Mouse (Mus musculus) erythroblast, adult 5-6 weeks (primary cell): ENCODE data around the gene Mapk3. TPM values are rescaled to one million over a fixed set of nuclear protein-coding genes. Genes with fewer than 3 reads are reported as not detected.
A peak's percentile ranks its signal among the peaks of the same experiment; 100 is the strongest.

Source experiments
- ATAC-seq: replicated peaks from 2 replicates; pipeline ENCODE4 v1.8.0; 2016; ENCODE audit warnings: moderate number of reproducible peaks, mild to moderate bottlenecking, moderate TSS enrichment, inconsistent platforms; ENCODE audit not compliant: poor library complexity, low FRiP score, severe bottlenecking
- total RNA-seq, 2 experiments: library from RNA; stranded (forward) in 1 of 2; stranded (reverse) in 1 of 2; fragments of 150-400 nt in 1 of 2; fragments of 200-764, 138-1000 nt in 1 of 2; gene quantifications; 2 replicates each; pipeline versions ENCODE4 v1.2.3 to v1.2.4; 2015 to 2017; ENCODE audit warnings: low replicate concordance in 2 of 2

Mapk3 gene
- total RNA-seq, 2 experiments from 2014 or later, result 19.4 to 46.1 TPM

DNA sequence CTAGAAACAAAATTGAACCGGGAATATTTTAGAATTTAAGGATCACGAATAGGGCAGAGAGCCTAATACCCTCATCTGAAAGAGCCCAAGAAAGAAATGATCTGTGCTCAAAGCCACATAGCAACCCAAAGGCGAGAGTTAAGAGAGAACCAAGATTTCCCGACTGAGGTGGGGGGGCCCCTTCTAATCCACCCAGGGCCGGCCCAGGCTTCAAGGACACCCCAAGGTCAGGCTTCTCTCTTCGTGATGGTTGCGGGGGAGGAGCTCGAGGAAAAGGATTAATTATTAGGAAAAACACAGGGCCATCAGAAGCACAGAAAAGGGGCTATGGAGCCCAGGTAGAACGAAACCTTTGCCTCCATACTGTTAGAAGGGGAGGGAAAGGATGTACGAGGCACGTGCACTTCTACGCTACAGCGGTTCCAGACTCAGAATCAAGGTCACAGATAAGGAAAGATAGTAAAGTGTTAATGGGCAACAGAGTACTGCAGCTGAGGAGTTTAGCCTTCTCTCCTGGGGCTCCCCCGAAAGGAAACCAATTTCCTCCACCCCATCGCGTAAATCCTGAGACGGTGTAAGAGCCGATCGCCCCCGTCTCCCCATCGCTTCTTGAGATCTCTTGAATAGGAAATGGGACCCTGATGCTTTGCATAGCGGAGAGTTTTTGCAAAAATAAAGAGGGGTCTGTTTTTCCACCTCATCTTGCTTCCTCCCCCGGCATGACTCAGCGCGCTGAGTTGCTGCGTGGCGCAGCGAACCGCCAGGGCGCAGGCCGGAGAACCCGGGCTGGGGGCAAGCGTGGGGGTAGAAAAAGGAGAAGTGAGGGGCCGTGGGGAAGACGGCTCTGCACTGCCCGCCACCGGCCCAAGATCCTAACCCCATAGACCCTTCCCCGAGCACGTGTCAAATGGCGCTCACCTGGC lies 39.0 kb downstream of the Mapk3 start:
- peak; percentile 57 for ATAC-seq

DNA sequence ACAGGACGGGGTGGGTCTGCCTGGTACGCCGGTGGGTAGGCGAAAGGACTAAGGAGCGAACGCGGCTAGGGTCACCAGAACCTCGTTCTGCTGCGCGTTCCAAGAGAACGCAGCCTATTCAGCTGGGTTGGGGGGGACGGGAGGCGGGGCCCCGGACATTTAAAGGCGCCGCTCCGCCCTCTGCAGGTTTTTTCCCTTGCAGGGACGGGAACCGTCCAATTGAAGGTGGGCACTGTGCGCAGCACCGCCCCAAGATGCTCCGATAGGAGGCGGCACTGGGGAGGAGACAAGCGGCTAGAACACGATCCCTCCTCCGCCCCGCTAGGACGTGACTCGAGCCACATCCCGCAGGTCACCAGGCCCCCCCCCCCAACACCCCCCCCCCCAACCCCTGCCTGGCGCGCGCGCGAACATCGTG lies 39.7 kb downstream of the Mapk3 start:
- peak; percentile 80 for ATAC-seq

DNA sequence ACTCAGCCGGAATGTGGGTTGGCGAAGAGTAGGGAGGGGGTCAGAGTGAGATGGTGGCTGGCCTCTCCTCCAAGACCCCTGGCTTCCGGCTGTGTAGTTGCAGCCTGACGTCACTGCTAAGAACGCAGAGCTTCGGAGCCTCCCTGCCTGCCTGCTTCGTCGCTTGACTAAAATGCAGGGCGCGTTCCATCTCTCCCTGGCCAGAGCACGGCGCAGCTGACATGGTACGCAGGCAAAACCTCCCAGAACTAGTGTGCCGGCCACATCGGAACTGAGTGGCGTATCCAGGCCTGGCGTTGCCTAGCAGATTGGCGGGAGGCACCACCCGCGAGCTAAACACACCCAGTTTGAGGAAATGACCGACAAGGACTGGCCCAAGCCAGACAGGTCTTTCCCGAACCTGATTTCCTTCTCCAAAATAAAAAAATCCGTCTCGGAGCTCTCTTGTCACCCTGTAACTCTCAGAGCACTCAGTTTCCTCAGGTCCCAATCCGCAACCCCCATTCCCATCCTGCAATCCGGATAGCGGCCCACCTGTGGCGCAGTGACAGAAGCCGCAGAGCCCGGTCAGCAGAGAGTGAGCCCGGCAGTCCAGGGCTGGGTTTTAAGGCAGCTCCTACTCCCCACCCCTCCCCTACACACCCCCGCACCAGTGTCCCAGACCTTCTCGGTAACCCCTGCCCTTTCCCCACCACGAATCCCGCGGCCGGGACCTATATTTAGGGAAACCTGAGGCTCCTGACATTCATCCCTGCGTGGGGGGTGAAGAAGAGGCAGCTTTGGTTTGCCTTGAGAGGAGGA lies 40.3 kb downstream of the Mapk3 start:
- peak; percentile 51 for ATAC-seq

DNA sequence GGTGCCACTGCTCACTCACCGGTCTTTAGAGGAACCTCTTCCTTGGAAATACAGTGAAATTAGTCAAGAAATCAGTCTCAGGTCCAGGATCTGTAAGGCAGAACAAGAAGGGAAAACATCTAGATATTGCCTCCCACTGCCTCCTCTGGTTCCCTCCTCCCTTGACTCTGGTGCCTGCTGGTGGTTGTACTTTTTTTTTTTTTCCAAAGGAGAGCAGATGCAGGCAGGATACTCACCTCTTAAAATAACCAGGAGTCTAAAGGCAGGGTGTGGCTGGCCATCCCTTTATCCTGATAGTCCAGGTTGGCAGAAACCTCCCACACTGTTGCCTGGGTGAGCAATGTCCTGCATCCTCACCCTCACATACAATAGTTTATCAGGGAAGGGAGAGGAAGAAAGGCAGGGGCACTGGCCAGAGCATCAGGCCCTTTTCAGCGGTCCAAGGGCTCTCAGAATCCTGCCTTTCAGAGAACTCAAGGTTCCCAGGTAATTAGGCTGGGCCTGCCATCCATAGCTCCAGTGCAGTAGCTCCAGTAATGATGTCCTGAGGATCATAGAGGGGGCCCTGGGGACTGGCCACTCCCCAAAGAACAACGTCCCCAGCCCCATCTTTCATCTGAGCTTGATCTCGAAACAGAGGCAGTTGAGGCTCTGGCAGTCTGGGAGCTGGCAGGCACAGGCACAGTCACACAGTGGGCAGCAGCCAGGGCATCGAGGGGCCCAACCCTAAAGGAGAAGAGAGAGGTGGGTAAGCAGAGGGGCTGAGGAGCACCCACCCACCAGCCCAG lies 41.1 kb downstream of the Mapk3 start:
- ATAC-seq, result no peak

DNA sequence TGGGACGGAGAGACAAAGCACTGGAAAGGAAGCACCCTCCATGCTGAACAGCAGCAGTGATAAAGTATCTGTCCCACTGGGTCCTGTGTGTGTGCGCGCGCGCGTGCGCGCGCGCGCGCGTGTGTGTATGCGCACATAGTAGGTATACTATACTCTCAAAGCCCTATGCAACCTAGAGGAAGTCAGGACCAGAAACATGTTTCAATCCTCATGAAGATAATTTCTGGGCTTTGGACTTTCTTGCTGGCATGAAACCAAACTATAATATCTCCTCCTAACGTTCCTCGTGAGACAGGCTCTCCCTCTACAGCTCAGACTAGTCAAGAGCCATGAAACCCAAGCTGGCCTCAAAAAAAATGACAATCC lies 41.6 kb downstream of the Mapk3 start:
- ATAC-seq, result no peak

DNA sequence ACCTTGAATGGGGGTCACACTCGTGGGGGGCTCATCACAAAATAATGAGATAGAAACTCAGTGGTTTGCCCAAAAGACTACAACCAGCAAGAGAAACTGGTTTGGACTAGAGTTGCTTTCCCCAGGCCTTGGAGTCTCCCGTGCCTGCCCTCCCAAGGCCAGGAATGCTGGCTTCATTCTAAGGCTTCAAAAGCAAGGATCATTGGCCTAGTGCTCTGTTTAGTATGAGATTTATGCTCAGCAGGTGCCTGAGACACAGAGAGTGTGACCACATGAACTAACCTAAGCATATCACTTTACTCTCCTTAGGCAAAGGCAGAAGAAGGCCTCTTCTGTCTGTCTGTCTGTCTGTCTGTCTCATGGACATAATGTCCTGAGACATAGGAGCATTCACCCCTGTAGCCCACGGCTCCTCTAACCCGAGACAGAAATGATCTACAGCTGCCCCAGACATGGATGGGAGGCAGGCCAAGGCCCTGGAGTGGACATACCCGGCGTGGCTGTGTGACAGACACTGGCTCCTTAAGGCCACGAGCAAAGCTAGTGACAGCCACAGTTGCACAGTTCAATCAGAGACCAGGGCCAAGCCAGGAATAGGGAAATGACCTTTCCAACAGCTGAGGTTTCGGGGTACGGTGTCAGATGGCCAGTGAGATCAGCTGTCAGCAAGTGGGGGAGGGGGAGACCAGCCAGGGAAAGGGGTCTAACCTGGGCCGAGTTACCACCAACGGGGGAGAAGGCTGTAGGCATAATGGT lies 42.9 kb downstream of the Mapk3 start:
- no peak for ATAC-seq

DNA sequence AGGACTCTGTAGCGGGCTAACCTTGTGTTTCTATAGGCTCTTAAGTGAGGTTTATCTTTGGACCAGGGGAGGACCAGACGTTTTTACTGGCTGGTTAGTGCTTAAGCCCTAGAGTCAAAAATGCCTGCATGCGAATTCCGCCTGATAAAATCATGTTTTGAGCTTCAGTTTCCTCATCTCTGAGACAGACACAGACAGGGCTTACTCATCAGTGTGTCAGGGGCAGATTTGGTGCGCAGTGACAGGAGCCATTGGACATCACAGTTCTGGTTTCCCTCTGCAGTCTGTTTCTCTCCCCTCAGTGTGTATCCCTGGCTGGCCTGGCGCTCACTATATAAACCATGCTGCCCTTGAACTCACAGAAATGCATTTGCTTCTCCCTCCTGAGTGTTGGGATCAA lies 43.8 kb downstream of the Mapk3 start:
- ATAC-seq, result no peak

DNA sequence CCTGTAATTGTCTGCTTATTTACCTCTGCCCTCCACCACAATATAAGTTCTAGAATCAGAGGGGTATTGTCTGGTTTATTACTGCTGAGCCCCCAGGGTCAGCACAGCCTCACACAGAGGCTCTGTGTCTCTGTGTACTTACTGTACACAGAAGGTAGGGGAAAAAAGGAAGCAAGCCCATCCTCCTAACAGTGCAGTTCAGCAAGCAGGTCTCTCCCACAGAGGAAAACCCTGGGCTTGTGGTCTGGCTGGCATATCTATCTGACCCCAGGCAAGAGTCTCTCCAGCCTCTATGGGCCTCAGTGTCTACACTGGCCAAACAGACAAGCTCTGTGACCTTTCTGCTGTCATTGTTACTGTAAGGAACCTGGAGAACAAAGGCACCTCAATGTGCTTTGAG lies 44.4 kb downstream of the Mapk3 start:
- no peak for ATAC-seq

DNA sequence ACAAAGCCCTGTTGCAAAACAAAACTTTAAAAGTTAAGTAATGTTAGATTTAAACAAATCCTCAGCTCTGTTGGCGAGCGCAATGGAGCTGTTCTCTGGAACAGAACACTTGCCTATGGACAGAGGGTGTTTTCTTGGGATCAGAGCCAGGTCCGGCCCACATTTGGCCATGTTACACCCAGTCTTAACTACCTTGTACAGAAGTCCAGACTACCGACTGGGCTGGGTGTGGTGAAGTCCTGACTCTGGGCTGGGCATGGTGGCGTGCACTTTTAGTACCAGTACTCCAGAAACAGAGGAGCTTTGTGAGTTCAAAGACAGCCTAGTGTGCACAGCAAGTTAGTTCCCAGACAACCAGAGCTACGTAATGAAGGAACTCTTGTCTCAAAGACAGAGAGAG lies 47.6 kb downstream of the Mapk3 start:
- peak; percentile 57 for ATAC-seq

DNA sequence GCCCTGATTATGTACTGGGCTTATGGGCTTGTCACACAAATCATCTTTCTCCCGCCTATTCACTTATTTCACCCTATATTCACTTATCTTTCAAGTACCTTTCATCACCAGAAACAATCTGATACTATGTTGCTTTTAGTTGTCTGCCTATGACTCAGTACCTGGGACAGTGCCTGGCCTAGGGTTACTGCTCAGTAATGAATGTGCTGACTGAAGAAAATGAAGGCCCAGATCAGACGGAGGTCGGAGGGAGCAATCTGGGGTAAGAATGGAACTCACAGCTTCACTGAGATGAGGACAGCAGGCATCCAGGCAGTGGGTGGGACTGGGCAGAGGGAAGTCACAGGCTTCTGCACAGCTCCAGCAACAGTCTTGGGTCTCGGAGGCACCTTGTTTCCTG lies 48.0 kb downstream of the Mapk3 start:
- no peak for ATAC-seq

DNA sequence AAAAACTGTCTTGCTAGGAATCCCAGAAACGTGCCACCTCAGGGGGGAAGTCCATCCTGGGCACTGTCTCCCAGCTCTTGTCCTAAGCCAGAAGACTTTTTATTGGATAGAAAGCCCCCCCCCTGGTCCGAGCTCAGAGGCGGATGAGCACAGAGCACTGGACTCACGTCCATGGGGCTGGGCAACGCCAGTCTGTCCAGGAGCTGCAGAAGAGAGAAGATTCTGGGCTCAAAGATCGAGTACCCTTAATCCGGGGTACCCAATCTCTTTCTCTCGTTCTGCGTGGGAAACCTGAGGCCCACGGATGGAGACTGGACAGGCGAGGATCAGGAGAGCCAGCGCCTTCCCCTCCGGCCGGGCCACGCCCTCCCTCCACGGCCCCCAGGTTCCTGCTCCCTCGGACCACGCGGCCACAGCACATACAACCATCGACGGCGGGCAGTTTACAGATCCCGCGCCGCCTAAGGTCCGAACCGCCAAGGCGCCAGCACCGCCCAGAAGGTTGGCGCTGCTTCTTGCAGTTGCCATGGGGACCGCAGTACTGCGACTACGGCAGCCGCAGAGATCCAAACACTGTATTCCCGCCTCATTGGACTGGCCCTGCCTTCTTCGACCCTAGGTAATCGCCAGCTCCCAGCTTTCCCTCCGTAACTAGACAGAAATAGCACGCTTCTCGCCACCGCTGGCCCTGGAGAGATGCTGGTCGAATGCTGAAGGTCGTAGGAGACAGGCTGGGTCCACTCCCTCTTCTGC lies 49.5 kb downstream of the Mapk3 start:
- ATAC-seq, result peak; percentile 89

DNA sequence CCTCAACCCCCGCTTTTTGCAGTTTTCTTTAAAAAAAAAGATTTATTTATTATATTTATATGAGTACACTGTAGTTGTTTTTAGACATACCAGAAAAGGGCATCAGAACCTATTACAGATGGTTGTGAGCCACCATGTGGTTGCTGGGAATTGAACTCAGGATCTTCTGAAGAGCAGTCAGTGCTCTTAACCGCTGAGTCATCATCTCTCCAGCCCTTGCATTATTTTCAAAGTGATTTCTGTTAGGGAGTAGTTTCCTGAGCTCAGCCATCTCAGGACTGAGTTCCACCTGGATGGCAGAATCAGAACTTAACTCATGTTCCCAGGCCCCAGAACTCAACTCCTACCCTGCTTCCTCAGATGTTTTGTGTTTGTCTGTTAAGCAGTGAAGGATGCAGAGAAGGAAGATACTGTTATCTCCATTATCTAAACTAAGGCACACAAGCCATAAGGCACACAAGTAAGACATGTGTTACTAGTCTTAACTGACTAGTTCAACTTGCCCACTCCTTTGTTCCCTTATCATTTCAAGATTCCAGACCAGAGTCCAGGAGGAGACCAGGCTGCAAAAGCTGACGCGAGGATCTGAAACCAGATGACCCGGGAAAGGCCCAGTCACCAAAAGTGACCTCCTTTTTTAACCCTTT lies 50.4 kb downstream of the Mapk3 start:
- ATAC-seq, result no peak

Other genes starting within 250 kb of the Mapk3 start
- gene Eif3c, start 193.2 kb upstream of the Mapk3 start, total RNA-seq (2015; ENCODE audit: low replicate concordance), result 44.2 and 57.9 TPM in 2 replicates
- gene Eif3c, start 193.2 kb upstream of the Mapk3 start, total RNA-seq (2017; ENCODE audit: low replicate concordance), result 79.4 and 87.0 TPM in 2 replicates
- gene Apobr, start 174.7 kb upstream of the Mapk3 start, total RNA-seq (2015; ENCODE audit: low replicate concordance), result 4.8 and 9.8 TPM in 2 replicates
- gene Apobr, start 174.7 kb upstream of the Mapk3 start, total RNA-seq (2017; ENCODE audit: low replicate concordance), result 9.3 and 9.5 TPM in 2 replicates
- 4.4 and 30.9 TPM in 2 replicates for gene Cln3, start 173.8 kb upstream of the Mapk3 start, total RNA-seq (2015; ENCODE audit: low replicate concordance)
- 9.1 and 9.9 TPM in 2 replicates for gene Cln3, start 173.8 kb upstream of the Mapk3 start, total RNA-seq (2017; ENCODE audit: low replicate concordance)
- not detected in 2 replicates for gene Il27, start 164.7 kb upstream of the Mapk3 start, total RNA-seq (2015; ENCODE audit: low replicate concordance)
- not detected in 2 replicates for gene Il27, start 164.7 kb upstream of the Mapk3 start, total RNA-seq (2017; ENCODE audit: low replicate concordance)
- 10.4 and 11.9 TPM in 2 replicates for gene Nupr1, start 128.7 kb upstream of the Mapk3 start, total RNA-seq (2015; ENCODE audit: low replicate concordance)
- 5.9 and 9.0 TPM in 2 replicates for gene Nupr1, start 128.7 kb upstream of the Mapk3 start, total RNA-seq (2017; ENCODE audit: low replicate concordance)
- 33.6 and 37.9 TPM in 2 replicates for gene Sgf29, start 110.3 kb upstream of the Mapk3 start, total RNA-seq (2015; ENCODE audit: low replicate concordance)
- 6.8 and 17.6 TPM in 2 replicates for gene Sgf29, start 110.3 kb upstream of the Mapk3 start, total RNA-seq (2017; ENCODE audit: low replicate concordance)
- not detected in 2 replicates for gene Sult1a1, start 83.2 kb upstream of the Mapk3 start, total RNA-seq (2015; ENCODE audit: low replicate concordance)
- gene Sult1a1, start 83.2 kb upstream of the Mapk3 start, total RNA-seq (2017; ENCODE audit: low replicate concordance), result 3.6 and 6.0 TPM in 2 replicates
- 4.8 and 13.4 TPM in 2 replicates for gene Bola2, start 64.2 kb upstream of the Mapk3 start, total RNA-seq (2015; ENCODE audit: low replicate concordance)
- gene Bola2, start 64.2 kb upstream of the Mapk3 start, total RNA-seq (2017; ENCODE audit: low replicate concordance), result 11.6 and 27.2 TPM in 2 replicates
- 0.19 and 1.9 TPM in 2 replicates for gene Slx1b, start 63.8 kb upstream of the Mapk3 start, total RNA-seq (2015; ENCODE audit: low replicate concordance)
- gene Slx1b, start 63.8 kb upstream of the Mapk3 start, total RNA-seq (2017; ENCODE audit: low replicate concordance), result 0.42 and 1.4 TPM in 2 replicates
- 127 and 157 TPM in 2 replicates for gene Coro1a, start 51.8 kb upstream of the Mapk3 start, total RNA-seq (2015; ENCODE audit: low replicate concordance)
- 132 and 182 TPM in 2 replicates for gene Coro1a, start 51.8 kb upstream of the Mapk3 start, total RNA-seq (2017; ENCODE audit: low replicate concordance)
- 5.6 TPM in 1 of 2 replicates, not detected in the other for gene Gdpd3, start 6.7 kb downstream of the Mapk3 start, total RNA-seq (2015; ENCODE audit: low replicate concordance)
- 5.4 and 7.2 TPM in 2 replicates for gene Gdpd3, start 6.7 kb downstream of the Mapk3 start, total RNA-seq (2017; ENCODE audit: low replicate concordance)
- gene Ypel3, start 17.4 kb downstream of the Mapk3 start, total RNA-seq (2015; ENCODE audit: low replicate concordance), result 752 and 763 TPM in 2 replicates
- gene Ypel3, start 17.4 kb downstream of the Mapk3 start, total RNA-seq (2017; ENCODE audit: low replicate concordance), result 364 and 550 TPM in 2 replicates
- 28.8 and 31.9 TPM in 2 replicates for gene Tbx6, start 21.9 kb downstream of the Mapk3 start, total RNA-seq (2015; ENCODE audit: low replicate concordance)
- gene Tbx6, start 21.9 kb downstream of the Mapk3 start, total RNA-seq (2017; ENCODE audit: low replicate concordance), result 12.3 and 23.2 TPM in 2 replicates
- gene Ppp4c, start 32.9 kb downstream of the Mapk3 start, total RNA-seq (2015; ENCODE audit: low replicate concordance), result 46.7 and 84.9 TPM in 2 replicates
- gene Ppp4c, start 32.9 kb downstream of the Mapk3 start, total RNA-seq (2017; ENCODE audit: low replicate concordance), result 43.5 and 62.7 TPM in 2 replicates
- not detected in 2 replicates for gene Fam57b, start 38.1 kb downstream of the Mapk3 start, total RNA-seq (2015; ENCODE audit: low replicate concordance)
- not detected in 2 replicates for gene Fam57b, start 38.1 kb downstream of the Mapk3 start, total RNA-seq (2017; ENCODE audit: low replicate concordance)
- not detected in 2 replicates for gene 4930451I11Rik, start 72.0 kb downstream of the Mapk3 start, total RNA-seq (2015; ENCODE audit: low replicate concordance)
- gene 4930451I11Rik, start 72.0 kb downstream of the Mapk3 start, total RNA-seq (2017; ENCODE audit: low replicate concordance), result not detected in 2 replicates
- gene Doc2a, start 87.8 kb downstream of the Mapk3 start, total RNA-seq (2015; ENCODE audit: low replicate concordance), result not detected in 2 replicates
- not detected in 2 replicates for gene Doc2a, start 87.8 kb downstream of the Mapk3 start, total RNA-seq (2017; ENCODE audit: low replicate concordance)
- 5.2 and 9.2 TPM in 2 replicates for gene Hirip3, start 102.4 kb downstream of the Mapk3 start, total RNA-seq (2015; ENCODE audit: low replicate concordance)
- gene Hirip3, start 102.4 kb downstream of the Mapk3 start, total RNA-seq (2017; ENCODE audit: low replicate concordance), result 38.2 and 40.8 TPM in 2 replicates
- gene Ino80e, start 102.8 kb downstream of the Mapk3 start, total RNA-seq (2015; ENCODE audit: low replicate concordance), result 14.4 and 35.5 TPM in 2 replicates
- 4.9 and 9.9 TPM in 2 replicates for gene Ino80e, start 102.8 kb downstream of the Mapk3 start, total RNA-seq (2017; ENCODE audit: low replicate concordance)
- 6.9 and 9.6 TPM in 2 replicates for gene Taok2, start 125.1 kb downstream of the Mapk3 start, total RNA-seq (2015; ENCODE audit: low replicate concordance)
- gene Taok2, start 125.1 kb downstream of the Mapk3 start, total RNA-seq (2017; ENCODE audit: low replicate concordance), result 17.0 and 31.8 TPM in 2 replicates
- gene Tmem219, start 163.3 kb downstream of the Mapk3 start, total RNA-seq (2015; ENCODE audit: low replicate concordance), result 4.0 and 6.3 TPM in 2 replicates
- 2.1 and 6.8 TPM in 2 replicates for gene Tmem219, start 163.3 kb downstream of the Mapk3 start, total RNA-seq (2017; ENCODE audit: low replicate concordance)
- gene Kctd13, start 169.3 kb downstream of the Mapk3 start, total RNA-seq (2015; ENCODE audit: low replicate concordance), result 0.77 and 6.9 TPM in 2 replicates
- 0.42 and 1.7 TPM in 2 replicates for gene Kctd13, start 169.3 kb downstream of the Mapk3 start, total RNA-seq (2017; ENCODE audit: low replicate concordance)
- not detected in 2 replicates for gene Asphd1, start 190.0 kb downstream of the Mapk3 start, total RNA-seq (2015; ENCODE audit: low replicate concordance)
- not detected in 2 replicates for gene Asphd1, start 190.0 kb downstream of the Mapk3 start, total RNA-seq (2017; ENCODE audit: low replicate concordance)
- gene Sez6l2, start 191.0 kb downstream of the Mapk3 start, total RNA-seq (2015; ENCODE audit: low replicate concordance), result not detected in 2 replicates
- gene Sez6l2, start 191.0 kb downstream of the Mapk3 start, total RNA-seq (2017; ENCODE audit: low replicate concordance), result 0.84 TPM in 1 of 2 replicates, not detected in the other
- gene Cdipt, start 216.3 kb downstream of the Mapk3 start, total RNA-seq (2015; ENCODE audit: low replicate concordance), result 14.8 and 23.1 TPM in 2 replicates
- gene Cdipt, start 216.3 kb downstream of the Mapk3 start, total RNA-seq (2017; ENCODE audit: low replicate concordance), result 9.5 and 20.9 TPM in 2 replicates
- 5.0 TPM in 1 of 2 replicates, not detected in the other for gene Cdiptos, start 216.5 kb downstream of the Mapk3 start, total RNA-seq (2015; ENCODE audit: low replicate concordance)
- gene Cdiptos, start 216.5 kb downstream of the Mapk3 start, total RNA-seq (2017; ENCODE audit: low replicate concordance), result not detected in 2 replicates